Mouse (Mus musculus): ENCODE measurements at regions not wholly inside any gene's neighbourhood (a gene's known extent, or its start where the extent isn't known, plus 50 kb on each side); places are given as distances from the start of the nearest gene placed in this dataset.

DNA sequence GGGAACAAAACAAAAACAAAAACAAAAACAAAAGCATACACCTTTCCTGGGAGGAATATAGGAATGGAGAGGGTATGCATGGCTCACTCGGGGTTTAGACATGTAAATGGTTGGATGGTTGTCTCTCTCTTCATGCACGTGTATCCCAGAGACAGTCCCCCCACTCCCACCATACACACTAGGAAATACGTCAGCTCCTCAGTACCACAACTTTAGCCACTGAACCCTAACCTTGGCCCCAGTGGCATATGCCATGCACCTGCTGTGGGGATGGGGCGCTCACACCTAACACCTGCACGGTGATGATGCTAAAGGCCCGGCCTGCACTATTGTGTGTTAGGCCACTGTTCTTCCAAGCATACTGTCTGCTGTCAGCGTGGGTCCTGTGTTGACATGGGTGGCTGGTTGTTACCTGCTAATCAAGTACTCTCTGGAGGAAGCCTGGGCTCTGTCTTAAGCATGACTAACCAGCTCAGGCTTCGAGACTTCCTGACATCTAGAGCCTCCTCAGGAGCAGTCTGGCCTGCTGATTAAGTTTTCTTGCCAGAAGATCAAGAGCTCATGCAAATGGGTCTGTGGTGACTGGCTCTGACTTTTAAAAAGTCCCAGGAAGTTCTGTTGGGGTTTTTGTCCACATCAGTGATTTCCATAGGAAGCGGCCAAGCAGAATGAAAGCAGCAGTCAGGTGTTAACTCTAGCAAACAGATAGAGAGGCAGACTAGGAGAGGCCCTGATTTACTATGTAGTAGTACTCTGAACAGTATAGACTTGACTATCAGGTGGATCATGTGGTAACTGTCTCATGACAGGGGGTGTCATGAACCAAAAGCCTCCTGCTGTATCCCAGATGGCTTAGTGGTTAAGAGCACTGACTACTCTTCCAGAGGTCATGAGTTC is 178.9 kb upstream of the Stt3b start:
- Histone ChIP-seq H3K36me3 (ENCODE audit: insufficient read depth, low read length) (no peaks in the 10 kb centered on the region), H3K4me3 (replicated peaks; ENCODE audit: low read length) (no peak overlapping the region), H3K4me1 (replicated peaks; ENCODE audit: low read depth, low read length) (no peaks in the 10 kb centered on the region), H3K27me3 (ENCODE audit: insufficient read depth, low read length) (no peaks in the 10 kb centered on the region; the same call in 1 of the 2 replicates), H3K9me3 (ENCODE audit: low read length) (no peaks in the 10 kb centered on the region)
- TF ChIP-seq NANOG (IDR thresholded peaks at IDR 0.05; ENCODE audit: borderline replicate concordance, low read length) (no peak), CTCF (conservative IDR thresholded peaks at IDR 0.05; ENCODE audit: low read length) (no peak), POU5F1 (IDR thresholded peaks at IDR 0.05; ENCODE audit: borderline replicate concordance, low read length) (no peak)

DNA sequence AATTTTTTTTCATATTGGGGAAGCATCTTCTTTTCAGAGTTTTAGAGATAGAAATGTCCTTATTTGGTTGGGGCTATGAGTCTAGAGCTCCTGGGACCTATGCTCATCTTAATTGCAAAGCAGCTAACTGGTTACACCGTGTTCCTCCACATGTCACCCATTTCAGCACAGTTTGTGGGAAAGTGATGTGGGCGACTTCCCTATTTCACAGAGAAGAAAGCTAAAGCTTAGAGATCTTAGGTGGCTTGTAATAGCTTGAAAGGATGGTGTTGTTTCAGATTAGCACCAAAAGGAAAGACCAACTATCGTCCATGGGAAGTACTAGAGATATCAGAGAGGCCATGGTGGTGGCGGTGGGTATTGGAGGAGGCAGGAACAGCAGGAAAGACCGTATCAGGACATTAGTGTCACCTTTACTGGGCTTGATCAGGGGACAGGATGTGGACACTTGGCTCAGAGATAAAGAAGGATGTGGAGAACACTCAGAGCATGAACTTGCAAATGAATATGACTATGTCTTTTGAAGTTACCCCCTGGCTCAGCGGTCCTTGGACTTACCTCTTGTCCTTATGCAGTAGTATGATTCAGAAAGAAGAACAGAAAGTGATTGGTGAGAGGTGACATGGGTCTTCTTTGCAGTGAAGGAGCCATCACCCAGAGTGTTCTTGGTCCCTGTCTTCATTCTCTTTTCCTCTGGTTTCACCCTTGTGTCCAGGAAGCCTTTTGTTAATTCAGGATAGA is 182.4 kb upstream of the Stt3b start:
- Histone ChIP-seq H3K4me3 (replicated peaks; ENCODE audit: low read length) (no peak overlapping the region), H3K36me3 (ENCODE audit: insufficient read depth, low read length) (no peaks in the 10 kb centered on the region), H3K4me1 (replicated peaks; ENCODE audit: low read depth, low read length) (no peaks in the 10 kb centered on the region), H3K9me3 (ENCODE audit: low read length) (no peaks in the 10 kb centered on the region), H3K27me3 (ENCODE audit: insufficient read depth, low read length) (no peaks in the 10 kb centered on the region; the same call in 1 of the 2 replicates)
- no peak for TF ChIP-seq NANOG (IDR thresholded peaks at IDR 0.05; ENCODE audit: borderline replicate concordance, low read length)
- TF ChIP-seq CTCF (conservative IDR thresholded peaks at IDR 0.05; ENCODE audit: low read length), result no peak
- no peak for TF ChIP-seq POU5F1 (IDR thresholded peaks at IDR 0.05; ENCODE audit: borderline replicate concordance, low read length)

DNA sequence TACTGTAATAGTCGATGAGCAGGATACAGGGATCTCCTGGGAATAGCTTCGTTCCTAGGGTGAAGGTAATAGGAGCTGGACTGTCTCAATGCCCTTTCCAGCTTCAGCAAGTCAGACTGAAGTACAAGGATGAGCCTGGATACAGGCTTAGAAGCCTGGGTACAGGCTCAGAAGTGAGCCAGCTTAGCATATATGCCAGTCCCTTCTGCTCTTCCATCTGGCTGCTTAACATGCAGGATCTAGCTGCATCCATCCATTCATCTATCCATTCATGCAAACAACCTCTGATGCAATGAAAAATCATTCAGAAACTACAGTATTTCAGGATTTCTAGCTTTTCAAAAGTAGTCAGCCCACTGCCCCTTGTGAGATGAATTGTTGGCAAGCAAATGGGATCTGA is 183.5 kb upstream of the Stt3b start:
- Histone ChIP-seq H3K9me3 (ENCODE audit: low read length) (no peaks in the 10 kb centered on the region), H3K4me1 (replicated peaks; ENCODE audit: low read depth, low read length) (no peaks in the 10 kb centered on the region), H3K4me3 (replicated peaks; ENCODE audit: low read length) (no peak overlapping the region), H3K36me3 (ENCODE audit: insufficient read depth, low read length) (no peaks in the 10 kb centered on the region), H3K27me3 (ENCODE audit: insufficient read depth, low read length) (no peaks in the 10 kb centered on the region; the same call in 1 of the 2 replicates)
- no peak for TF ChIP-seq NANOG (IDR thresholded peaks at IDR 0.05; ENCODE audit: borderline replicate concordance, low read length)
- no peak for TF ChIP-seq CTCF (conservative IDR thresholded peaks at IDR 0.05; ENCODE audit: low read length)
- TF ChIP-seq POU5F1 (IDR thresholded peaks at IDR 0.05; ENCODE audit: borderline replicate concordance, low read length), result no peak

DNA sequence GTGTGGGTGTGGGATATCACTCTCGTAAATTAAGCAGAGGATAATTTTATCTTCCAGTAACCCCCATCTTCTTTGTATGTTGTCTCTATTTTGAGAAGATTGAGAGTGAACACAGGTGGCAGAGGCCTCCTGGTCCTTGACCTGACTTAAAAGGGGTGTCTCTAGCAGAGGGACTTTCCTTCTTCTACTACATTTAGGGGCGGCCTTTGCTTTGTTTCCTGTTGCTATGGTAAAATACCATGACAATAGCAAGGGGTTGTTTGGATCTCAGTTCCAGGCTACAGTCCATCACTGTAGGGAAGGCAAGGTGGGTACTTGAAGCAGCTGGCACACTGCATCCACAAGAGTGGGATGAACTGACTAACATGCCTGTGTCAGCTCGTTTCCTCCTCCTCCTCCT is 189.3 kb upstream of the Stt3b start:
- TF ChIP-seq CTCF (conservative IDR thresholded peaks at IDR 0.05; ENCODE audit: low read length), result no peak
- no peak for TF ChIP-seq NANOG (IDR thresholded peaks at IDR 0.05; ENCODE audit: borderline replicate concordance, low read length)
- TF ChIP-seq POU5F1 (IDR thresholded peaks at IDR 0.05; ENCODE audit: borderline replicate concordance, low read length), result no peak
- Histone ChIP-seq H3K4me1 (replicated peaks; ENCODE audit: low read depth, low read length) (no peaks in the 10 kb centered on the region), H3K4me3 (replicated peaks; ENCODE audit: low read length) (no peak overlapping the region), H3K27me3 (ENCODE audit: insufficient read depth, low read length) (no peaks in the 10 kb centered on the region), H3K36me3 (ENCODE audit: insufficient read depth, low read length) (no peaks in the 10 kb centered on the region), H3K9me3 (ENCODE audit: low read length) (no peaks in the 10 kb centered on the region)

DNA sequence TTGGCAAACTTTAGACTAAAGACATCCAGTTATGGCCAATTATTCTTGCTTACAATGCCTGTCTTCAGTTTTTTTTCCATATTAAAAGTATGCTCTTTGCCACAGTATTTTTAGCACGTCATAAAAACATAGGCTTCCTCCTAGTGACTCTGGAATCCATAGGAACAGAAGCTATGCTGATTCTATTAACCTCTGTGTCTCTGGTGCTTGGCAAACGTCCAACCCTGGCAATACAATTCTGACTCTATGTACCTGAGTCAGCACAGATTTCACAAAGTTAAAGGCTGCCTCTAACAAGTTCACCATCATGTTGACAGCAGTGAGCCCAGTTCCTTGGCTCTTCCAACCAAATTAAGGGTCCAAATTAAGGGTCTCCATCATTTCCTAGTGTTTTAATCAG is 194.6 kb upstream of the Stt3b start:
- Histone ChIP-seq H3K4me1 (replicated peaks; ENCODE audit: low read depth, low read length) (no peaks in the 10 kb centered on the region), H3K9me3 (ENCODE audit: low read length) (no peaks in the 10 kb centered on the region), H3K4me3 (replicated peaks; ENCODE audit: low read length) (no peak overlapping the region), H3K36me3 (ENCODE audit: insufficient read depth, low read length) (no peaks in the 10 kb centered on the region), H3K27me3 (ENCODE audit: insufficient read depth, low read length) (no peaks in the 10 kb centered on the region)
- no peak for TF ChIP-seq CTCF (conservative IDR thresholded peaks at IDR 0.05; ENCODE audit: low read length)
- TF ChIP-seq POU5F1 (IDR thresholded peaks at IDR 0.05; ENCODE audit: borderline replicate concordance, low read length), result no peak
- no peak for TF ChIP-seq NANOG (IDR thresholded peaks at IDR 0.05; ENCODE audit: borderline replicate concordance, low read length)

- Histone ChIP-seq H3K36me3 (ENCODE audit: insufficient read depth, low read length) (no peaks in the 10 kb centered on the region), H3K27me3 (ENCODE audit: insufficient read depth, low read length) (no peaks in the 10 kb centered on the region), H3K4me3 (replicated peaks; ENCODE audit: low read length) (no peak overlapping the region), H3K9me3 (ENCODE audit: low read length) (no peaks in the 10 kb centered on the region), H3K4me1 (replicated peaks; ENCODE audit: low read depth, low read length) (no peaks in the 10 kb centered on the region)
- TF ChIP-seq CTCF (conservative IDR thresholded peaks at IDR 0.05; ENCODE audit: low read length) (no peak), NANOG (IDR thresholded peaks at IDR 0.05; ENCODE audit: borderline replicate concordance, low read length) (no peak), POU5F1 (IDR thresholded peaks at IDR 0.05; ENCODE audit: borderline replicate concordance, low read length) (no peak)
These were observed 197.0 kb upstream of the Stt3b start for GRCm38 (mm10) chr9:115507131-115507689.

GRCm38 (mm10) chr9:115512835-115513629 is 202.8 kb upstream of the Stt3b start:
- Histone ChIP-seq H3K9me3 (ENCODE audit: low read length) (peaks cover 9% of the 10 kb centered on the region), H3K27me3 (ENCODE audit: insufficient read depth, low read length) (no peaks in the 10 kb centered on the region), H3K4me1 (replicated peaks; ENCODE audit: low read depth, low read length) (no peaks in the 10 kb centered on the region), H3K4me3 (replicated peaks; ENCODE audit: low read length) (no peak overlapping the region), H3K36me3 (ENCODE audit: insufficient read depth, low read length) (no peaks in the 10 kb centered on the region)
- TF ChIP-seq CTCF (conservative IDR thresholded peaks at IDR 0.05; ENCODE audit: low read length) (no peak), NANOG (IDR thresholded peaks at IDR 0.05; ENCODE audit: borderline replicate concordance, low read length) (no peak), POU5F1 (IDR thresholded peaks at IDR 0.05; ENCODE audit: borderline replicate concordance, low read length) (no peak)
